Mouse (Mus musculus): ENCODE measurements around the gene Akap6.

- no peak for TF ChIP-seq POLR2A (IDR thresholded peaks at IDR 0.05; ENCODE audit: borderline replicate concordance, extremely low read depth, insufficient read depth, insufficient read length, poor library complexity, severe bottlenecking)
- TF ChIP-seq CTCF (IDR thresholded peaks at IDR 0.05; ENCODE audit: borderline replicate concordance, extremely low read depth, insufficient read depth, insufficient read length) = no peak
Observed at GRCm38 (mm10) chr12:53028926-53029325, 329.7 kb downstream of the Akap6 start.
